Mouse (Mus musculus) brain, embryonic 14.5 days (tissue): Measurements from ENCODE around the gene Ndfip2.

Experiments
- CTCF ChIP-seq: fragments of 200-500 bp; IDR thresholded peaks from 2 replicates; pipeline ENCODE4 v1.5.1; 2012; ENCODE audit warnings: inconsistent platforms, mild to moderate bottlenecking, moderate library complexity, borderline replicate concordance; ENCODE audit not compliant: insufficient read depth, insufficient read length; ENCODE audit errors: extremely low read depth
- POLR2A ChIP-seq: fragments of 200-500 bp; IDR thresholded peaks from 2 replicates; pipeline ENCODE4 v1.6.1; 2012; ENCODE audit warnings: mild to moderate bottlenecking, inconsistent platforms, borderline replicate concordance; ENCODE audit not compliant: poor library complexity, insufficient read depth, insufficient read length, severe bottlenecking; ENCODE audit errors: extremely low read depth

DNA sequence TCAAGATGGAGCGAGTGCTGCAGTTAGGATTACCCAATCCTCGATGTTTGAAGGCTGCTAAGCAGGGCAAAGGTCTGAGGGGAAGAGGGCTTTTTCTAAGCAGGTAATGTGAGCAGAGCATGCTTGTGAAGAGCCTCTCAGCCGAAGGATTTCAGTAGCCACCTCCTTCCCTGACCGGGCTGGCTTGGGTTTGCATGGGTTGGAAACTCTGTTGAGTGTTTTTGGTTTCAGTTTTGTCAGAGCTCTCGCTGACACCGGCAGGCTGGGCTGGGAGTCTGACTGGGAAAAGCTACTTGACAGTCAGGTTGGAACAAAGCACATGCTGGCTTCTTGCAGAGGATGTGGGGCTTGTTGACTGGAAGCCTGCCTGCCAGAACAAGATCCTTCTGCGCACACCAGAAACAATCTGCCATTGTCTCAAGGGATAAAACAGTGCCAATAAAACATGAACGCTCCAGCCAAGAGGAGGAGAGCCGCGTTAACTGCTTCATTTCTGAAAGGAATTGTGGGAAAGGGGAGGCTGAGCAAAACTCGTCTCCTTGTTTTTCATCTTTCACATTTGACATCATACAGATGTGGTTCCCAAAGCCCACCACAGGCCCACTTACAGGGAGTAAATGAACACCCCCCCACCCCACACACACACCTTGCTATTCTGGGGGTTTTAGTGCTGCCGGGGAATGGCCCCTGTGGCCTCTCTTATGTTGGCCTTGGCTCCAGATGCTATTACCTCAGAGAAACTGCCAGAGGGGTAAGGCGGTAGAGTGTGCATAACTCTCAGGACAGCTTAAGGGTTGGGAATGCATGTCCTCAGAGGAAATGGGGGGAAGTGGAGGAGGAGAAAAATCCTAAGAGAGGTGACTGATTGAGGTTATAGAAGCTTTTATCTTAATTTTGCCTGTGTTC, 70.3 kb downstream of the Ndfip2 start:
- TF ChIP-seq CTCF (no peak), POLR2A (no peak)
